Mouse (Mus musculus): ENCODE data around the gene Ltc4s.

Ltc4s gene

GRCm38 (mm10) chr11:50238324-50238723 is at the start of gene Ltc4s:
TSS of gene Ltc4s (minus strand) at chr11:50238616.
- peak; percentile 92 for DNase-seq (ENCODE audit: low read depth)

DNA sequence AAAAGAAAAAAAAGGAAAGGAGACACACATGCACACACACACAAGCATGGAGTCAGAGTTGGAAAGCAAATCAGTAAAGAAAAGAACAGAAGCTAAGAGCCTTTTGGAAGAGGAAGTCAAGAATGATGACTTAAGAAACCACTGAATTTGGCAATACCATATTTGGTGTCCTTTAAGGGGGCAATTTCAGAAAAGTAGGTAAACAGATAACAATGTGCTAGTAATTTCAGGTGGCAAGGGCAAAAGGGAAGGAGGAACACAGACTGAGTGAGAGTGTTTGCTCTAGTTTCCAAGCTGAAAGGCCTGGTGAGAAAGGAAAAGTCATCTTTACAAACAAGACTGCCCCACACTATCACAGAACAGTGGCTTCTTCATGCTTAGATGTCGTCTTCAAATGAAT is 48.0 kb upstream of the Ltc4s start:
- DNase-seq (ENCODE audit: low read depth), result peak; percentile 80

- no peak for DNase-seq (ENCODE audit: low read depth)
Observed at GRCm38 (mm10) chr11:50285696-50286095, 47.3 kb upstream of the Ltc4s start.

- DNase-seq (ENCODE audit: low read depth), result no peak
Observed at GRCm38 (mm10) chr11:50285263-50285662, 46.8 kb upstream of the Ltc4s start.

DNA sequence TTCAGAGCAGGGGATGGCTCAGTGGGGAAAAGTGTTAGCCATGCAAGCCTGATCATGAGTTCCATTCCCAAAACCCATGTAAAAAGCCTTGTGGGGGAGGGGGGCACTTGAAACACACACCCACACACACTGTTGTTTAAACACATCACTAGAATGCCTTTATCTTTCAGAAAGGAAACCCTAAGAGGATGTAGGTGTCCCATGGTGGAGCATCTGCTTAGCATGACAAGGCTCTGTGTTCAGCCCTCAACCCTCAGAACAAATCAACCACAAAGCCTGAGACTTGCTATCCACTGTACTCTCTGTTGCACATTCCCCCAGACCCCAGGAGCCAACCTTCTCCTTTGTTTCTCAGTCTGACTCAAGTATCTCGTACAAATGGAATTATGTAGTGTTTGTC is 41.6 kb upstream of the Ltc4s start:
- DNase-seq (ENCODE audit: low read depth), result peak; percentile 53

GRCm38 (mm10) chr11:50279005-50279404 is 40.6 kb upstream of the Ltc4s start:
- no peak for DNase-seq (ENCODE audit: low read depth)

DNA sequence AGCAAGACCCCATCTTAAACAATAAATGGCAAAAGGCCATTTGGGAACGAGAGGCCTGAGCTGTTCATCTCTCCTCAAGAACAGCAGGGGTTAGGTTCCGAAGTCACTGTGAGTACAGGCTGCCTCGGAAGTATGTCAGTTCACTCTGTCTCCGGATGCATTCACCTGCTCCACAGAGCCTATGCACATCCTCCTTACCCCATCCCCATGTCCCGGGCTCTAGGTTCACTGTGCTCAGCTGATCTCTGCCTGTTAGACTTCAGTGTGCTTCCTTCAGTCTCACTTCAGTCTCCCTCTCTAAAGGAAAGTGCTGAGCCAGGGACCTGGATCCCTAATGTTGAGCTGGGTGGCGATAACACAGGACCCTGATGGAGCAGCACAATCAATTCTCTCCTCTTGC is 39.3 kb upstream of the Ltc4s start:
- DNase-seq (ENCODE audit: low read depth), result no peak

- no peak for DNase-seq (ENCODE audit: low read depth)
Observed at GRCm38 (mm10) chr11:50277025-50277424, 38.6 kb upstream of the Ltc4s start.

- peak; percentile 40 for DNase-seq (ENCODE audit: low read depth)
Observed at GRCm38 (mm10) chr11:50275568-50276151, 37.2 kb upstream of the Ltc4s start.

DNA sequence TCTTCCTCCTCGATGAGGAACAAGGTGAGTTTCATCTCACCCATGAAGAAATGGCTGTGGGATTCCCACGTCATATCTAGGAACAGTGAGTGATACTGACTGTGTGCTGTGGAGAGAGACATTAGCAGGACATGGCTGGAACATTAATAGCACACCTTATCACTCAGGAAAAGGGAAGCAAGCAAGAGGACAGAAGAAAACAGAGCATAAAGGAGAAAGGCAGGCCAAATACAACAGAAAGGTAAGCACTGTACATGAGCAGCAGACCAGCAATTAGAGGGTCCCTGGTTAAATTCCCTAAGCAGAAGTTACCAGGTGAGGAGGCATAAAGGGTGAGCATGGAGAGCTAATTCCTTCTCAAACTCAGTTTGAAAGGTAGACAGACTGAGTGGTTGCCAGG is 36.7 kb upstream of the Ltc4s start:
- no peak for DNase-seq (ENCODE audit: low read depth)

DNA sequence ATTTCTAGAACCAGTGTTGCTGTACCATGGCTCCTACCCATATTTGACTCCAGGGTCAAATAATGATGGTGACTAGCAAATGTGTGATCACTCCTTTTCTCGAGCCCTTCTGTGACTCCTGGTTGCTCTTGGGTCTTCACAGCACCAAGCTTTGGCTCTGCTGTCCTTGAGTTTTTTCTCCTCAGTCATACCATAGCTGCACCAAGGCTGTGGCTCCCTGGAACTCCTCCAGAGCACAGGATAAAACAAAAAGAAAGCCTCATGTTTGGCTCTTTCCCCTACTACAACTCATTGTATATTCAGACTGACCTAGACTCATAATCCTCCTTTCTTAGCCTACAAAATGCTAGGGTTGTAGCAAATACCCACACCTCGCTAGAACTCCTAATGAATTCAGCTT is 34.4 kb upstream of the Ltc4s start:
- DNase-seq (ENCODE audit: low read depth), result no peak

DNA sequence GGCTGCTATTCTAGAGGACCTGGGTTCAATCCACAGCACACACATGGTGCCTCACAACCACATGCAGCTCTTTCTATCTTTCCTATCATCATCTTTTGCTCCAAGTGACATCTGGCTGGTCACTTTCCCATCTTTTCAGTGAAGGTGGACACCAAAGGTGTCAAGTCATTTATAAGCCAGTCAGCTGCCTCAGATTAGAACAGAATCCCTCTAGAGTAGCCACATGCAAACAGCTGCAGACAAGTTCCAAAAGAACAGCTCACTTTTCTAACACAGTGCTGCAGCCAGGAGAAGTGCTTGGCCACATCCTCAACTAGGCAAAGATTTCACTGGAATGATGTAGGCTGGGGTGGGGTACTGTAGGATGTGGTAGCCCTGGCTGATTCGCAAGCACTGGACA is 31.5 kb upstream of the Ltc4s start:
- DNase-seq (ENCODE audit: low read depth), result no peak

- DNase-seq (ENCODE audit: low read depth), result peak; percentile 65
Observed at GRCm38 (mm10) chr11:50269163-50269562, 30.7 kb upstream of the Ltc4s start.

- no peak for DNase-seq (ENCODE audit: low read depth)
Observed at GRCm38 (mm10) chr11:50266997-50267396, 28.6 kb upstream of the Ltc4s start.

DNA sequence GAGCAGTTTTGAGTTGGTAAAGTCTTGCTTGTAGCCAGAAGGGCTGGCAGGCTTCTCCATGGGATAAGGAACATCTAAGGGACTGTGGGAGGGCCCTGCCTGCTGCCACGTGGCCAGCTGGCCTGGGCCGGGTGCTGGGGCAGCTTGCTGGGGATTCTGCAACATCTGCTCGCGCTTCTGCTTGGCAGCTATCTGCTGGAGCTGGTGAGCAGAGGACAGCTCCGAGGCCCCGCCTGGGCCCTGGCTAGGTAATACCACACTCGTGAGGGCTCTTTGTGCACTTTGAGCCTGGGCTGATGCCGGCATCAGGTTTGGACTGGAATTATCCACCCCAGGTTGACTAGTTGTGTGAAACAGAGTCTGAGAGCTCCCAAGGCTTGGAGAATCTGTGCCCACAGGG is 27.5 kb upstream of the Ltc4s start:
- DNase-seq (ENCODE audit: low read depth), result no peak

- DNase-seq (ENCODE audit: low read depth), result no peak
Observed at GRCm38 (mm10) chr11:50263198-50263597, 24.8 kb upstream of the Ltc4s start.

DNA sequence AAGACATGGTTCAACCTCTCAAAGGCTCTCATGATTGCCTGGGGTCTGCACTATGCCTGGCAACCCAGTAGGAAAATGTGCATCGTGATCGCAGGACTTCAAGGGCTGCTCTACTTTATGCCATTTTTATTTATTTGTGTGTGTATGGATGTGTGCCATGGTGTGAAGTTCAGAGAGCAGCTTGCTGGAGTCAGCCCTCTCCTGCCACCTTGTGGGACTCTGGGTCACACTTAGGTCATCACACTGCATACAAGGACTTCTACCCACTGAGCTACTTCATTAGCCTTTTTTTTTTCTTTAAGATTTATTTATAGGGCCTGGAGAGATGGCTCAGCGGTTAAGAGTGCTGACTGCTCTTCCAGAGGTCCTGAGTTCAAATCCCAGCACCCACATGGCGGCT is 23.6 kb upstream of the Ltc4s start:
- peak; percentile 88 for DNase-seq (ENCODE audit: low read depth)

GRCm38 (mm10) chr11:50258310-50258709 is 19.9 kb upstream of the Ltc4s start:
- DNase-seq (ENCODE audit: low read depth), result no peak

DNA sequence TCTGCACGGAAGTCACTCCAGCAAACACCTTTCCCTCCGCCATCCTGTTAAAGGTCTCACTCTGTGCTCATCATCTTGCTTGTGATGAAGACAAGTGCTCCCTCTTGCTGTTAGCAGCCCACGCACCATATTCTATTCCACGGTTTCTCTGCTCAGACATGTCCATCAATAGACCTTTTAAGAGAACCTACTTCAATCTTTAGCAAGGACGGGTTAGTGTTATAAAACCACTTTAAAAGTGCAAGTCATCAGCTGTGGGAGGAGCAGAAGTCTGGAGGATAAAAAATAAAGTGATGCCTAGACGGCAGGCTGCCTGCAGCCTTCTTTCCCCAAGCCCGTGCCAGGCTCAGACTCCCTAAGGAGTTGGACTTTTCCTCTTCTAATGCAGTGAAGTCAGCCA is 18.2 kb upstream of the Ltc4s start:
- peak; percentile 62 for DNase-seq (ENCODE audit: low read depth)

DNA sequence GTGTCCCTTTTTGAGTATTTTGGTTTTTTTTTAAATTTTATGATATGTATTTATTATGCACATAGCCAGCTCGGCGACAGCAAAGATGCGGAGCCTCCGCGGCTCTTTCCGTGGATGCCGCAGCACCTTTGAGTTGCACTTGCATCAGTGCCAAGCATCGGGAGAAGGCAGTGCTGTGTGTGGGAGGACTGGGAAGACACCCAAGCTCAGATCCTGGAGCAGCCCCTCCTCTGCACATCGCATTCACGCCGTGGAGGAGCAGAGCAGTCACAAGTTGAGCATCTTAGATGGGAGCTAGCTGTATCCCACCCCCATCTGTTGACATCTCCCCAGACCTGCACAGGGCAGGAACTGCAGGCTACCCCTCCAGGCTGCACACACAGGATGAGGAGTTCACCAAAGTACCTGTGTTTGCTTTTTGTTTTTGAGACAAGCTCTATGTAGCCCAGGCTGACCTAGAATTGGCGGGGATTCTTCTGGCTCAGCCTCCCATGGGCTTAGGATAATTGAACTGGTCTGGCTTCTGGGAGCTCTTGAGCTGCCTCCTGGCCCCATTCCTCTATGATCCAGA is 15.7 kb upstream of the Ltc4s start:
- no peak for DNase-seq (ENCODE audit: low read depth)

GRCm38 (mm10) chr11:50253393-50253792 is 15.0 kb upstream of the Ltc4s start:
- no peak for DNase-seq (ENCODE audit: low read depth)

DNA sequence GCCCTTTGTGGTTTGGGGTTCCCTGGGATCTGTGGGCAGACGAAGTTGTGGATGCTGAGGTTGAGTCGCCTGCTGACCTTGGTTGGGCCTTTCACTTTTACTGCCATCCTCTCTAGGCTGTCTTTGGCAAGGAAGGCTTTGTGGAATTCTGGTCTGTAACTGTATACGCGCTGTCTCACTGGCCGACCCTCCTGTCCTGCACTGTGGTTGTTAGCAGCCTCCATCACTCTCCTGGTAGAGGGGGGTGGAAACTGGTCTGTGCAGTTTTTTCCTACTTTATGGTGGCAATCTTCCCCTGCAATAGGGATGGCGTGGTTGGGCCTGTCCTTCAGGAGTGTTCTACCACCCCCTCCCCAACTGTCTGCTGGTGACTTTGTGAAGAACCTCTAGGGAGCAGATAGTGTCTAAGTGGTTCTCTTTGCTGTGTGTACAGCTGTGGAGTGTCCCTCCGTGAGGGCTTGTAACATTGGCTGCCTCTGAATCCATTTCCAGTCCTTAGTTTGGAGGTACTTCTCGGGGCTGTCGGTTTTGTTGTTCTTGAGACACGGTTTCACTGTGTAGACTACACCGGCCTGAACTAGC is 14.4 kb upstream of the Ltc4s start:
- DNase-seq (ENCODE audit: low read depth), result no peak

DNA sequence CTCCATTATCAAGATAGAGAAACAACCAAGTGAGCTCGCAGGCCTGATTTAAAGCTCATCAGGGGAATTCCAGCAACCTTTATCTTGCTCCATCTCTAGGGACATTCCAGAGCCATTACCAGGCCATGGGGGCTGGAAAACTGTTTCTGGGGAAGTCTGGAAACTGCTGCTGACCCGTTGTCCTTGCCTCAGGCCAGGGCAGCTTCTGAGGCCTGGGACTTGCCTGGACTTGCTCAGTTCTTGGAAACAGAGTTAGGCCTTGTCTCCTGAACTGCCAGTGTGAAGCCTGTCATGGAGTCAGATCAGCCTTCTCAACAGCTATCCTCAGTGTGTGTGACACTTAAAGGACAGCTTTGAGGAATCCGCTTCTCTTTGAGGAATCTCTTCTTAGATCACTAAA is 13.8 kb upstream of the Ltc4s start:
- no peak for DNase-seq (ENCODE audit: low read depth)
